Mouse (Mus musculus): ENCODE data around the gene Ctsd.

- TF ChIP-seq POLR2A (IDR thresholded peaks at IDR 0.05; ENCODE audit: insufficient read depth, low read depth, low read length) (no peak), CTCF (IDR thresholded peaks at IDR 0.05; ENCODE audit: insufficient read depth, low read depth, low read length) (no peak)
Measured at GRCm38 (mm10) chr7:142408686-142409085, 20.8 kb upstream of the Ctsd start.
